Mouse (Mus musculus) CH12.LX (cell line): ENCODE measurements around the gene Exoc2. TPM values are rescaled to one million over a fixed set of nuclear protein-coding genes. Genes with fewer than 3 reads are reported as not detected.

Source experiments
- DNase-seq: peaks from one replicate; pipeline ENCODE4 v3.0.0-alpha.2; 2013; ENCODE audit errors: extremely low read depth
- H3K27ac ChIP-seq: 2 replicates; pipeline ENCODE4 v1.5.1; 2012; ENCODE audit warnings: low read depth, mild to moderate bottlenecking, control low read depth, moderate library complexity; ENCODE audit not compliant: insufficient read depth
- H3K27me3 ChIP-seq: replicated peaks from 2 replicates; pipeline ENCODE3; 2012; ENCODE audit warnings: inconsistent platforms
- H3K36me3 ChIP-seq, 2 experiments: replicated peaks in 1 of 2; 2 replicates each; pipeline versions ENCODE3 to v1.6.1; 2012; ENCODE audit warnings: inconsistent platforms in 1 of 2, low read length in 1 of 2, mild to moderate bottlenecking in 1 of 2, mixed read lengths in 1 of 2, moderate library complexity in 1 of 2; ENCODE audit not compliant: control insufficient read depth in 1 of 2, insufficient read depth in 1 of 2
- H3K4me1 ChIP-seq, 2 experiments: 2 replicates each; pipeline ENCODE4 v1.6.1; 2012; ENCODE audit warnings: inconsistent platforms in 1 of 2, moderate library complexity in 1 of 2; ENCODE audit not compliant: insufficient read depth in 2 of 2, control insufficient read depth in 1 of 2
- H3K4me2 ChIP-seq: 2 replicates; pipeline ENCODE4 v1.6.1; 2012; ENCODE audit warnings: low read depth, mild to moderate bottlenecking, control low read depth; ENCODE audit not compliant: poor library complexity, insufficient read depth, severe bottlenecking
- H3K4me3 ChIP-seq, 3 experiments: fragments of 150-350 bp in 1 of 3; sonication (generic) in 1 of 3; replicated peaks in 1 of 3; 2 replicates each; pipeline versions ENCODE3 to v1.5.1; 2011 to 2012; ENCODE audit warnings: low read depth in 2 of 3, low read length in 2 of 3, mild to moderate bottlenecking in 2 of 3, moderate library complexity in 2 of 3, control low read depth in 1 of 3, improper control_type of control experiment in 1 of 3, inconsistent platforms in 1 of 3, mixed read lengths in 1 of 3; ENCODE audit not compliant: poor library complexity in 1 of 3
- H3K79me2 ChIP-seq: replicated peaks from 2 replicates; pipeline ENCODE4 v1.6.1; 2012; ENCODE audit warnings: mild to moderate bottlenecking, moderate library complexity; ENCODE audit not compliant: control insufficient read depth, poor library complexity, insufficient read depth, severe bottlenecking; ENCODE audit errors: extremely low read depth
- H3K9ac ChIP-seq: 2 replicates; pipeline ENCODE4 v1.6.1; 2012; ENCODE audit warnings: low read depth, mild to moderate bottlenecking, control low read depth, moderate library complexity; ENCODE audit not compliant: insufficient read depth
- H3K9me3 ChIP-seq: replicated peaks from 2 replicates; pipeline ENCODE3; 2012; ENCODE audit warnings: low read length, inconsistent platforms, mixed read lengths
- CHD1 ChIP-seq: IDR thresholded peaks from 2 replicates; pipeline ENCODE4 v1.6.1; 2012; ENCODE audit warnings: low read depth, low read length, improper control_type of control experiment, inconsistent platforms
- EP300 ChIP-seq: IDR thresholded peaks from 2 replicates; pipeline ENCODE4 v1.6.1; 2011; ENCODE audit warnings: low read length, improper control_type of control experiment
- GABPA ChIP-seq: IDR thresholded peaks from 2 replicates; pipeline ENCODE4 v1.6.1; 2012; ENCODE audit warnings: low read depth, low read length, improper control_type of control experiment, inconsistent platforms; ENCODE audit not compliant: insufficient replicate concordance
- HCFC1 ChIP-seq: IDR thresholded peaks from 2 replicates; pipeline ENCODE4 v1.6.1; 2012; ENCODE audit warnings: low read depth, mild to moderate bottlenecking, inconsistent platforms, low read length, improper control_type of control experiment
- JUN ChIP-seq: IDR thresholded peaks from 2 replicates; pipeline ENCODE4 v1.6.1; 2011; ENCODE audit warnings: low read depth, mild to moderate bottlenecking, low read length, improper control_type of control experiment, moderate library complexity; ENCODE audit not compliant: insufficient read depth
- JUND ChIP-seq: conservative IDR thresholded peaks from 2 replicates; pipeline ENCODE4 v1.6.1; 2011; ENCODE audit warnings: low read depth, low read length, improper control_type of control experiment
- MAX ChIP-seq: IDR thresholded peaks from 2 replicates; pipeline ENCODE4 v1.6.1; 2011; ENCODE audit warnings: low read length, improper control_type of control experiment
- MEF2A ChIP-seq: IDR thresholded peaks from 2 replicates; pipeline ENCODE4 v1.6.1; 2014; ENCODE audit warnings: low read depth, mild to moderate bottlenecking, inconsistent platforms, low read length, improper control_type of control experiment, borderline replicate concordance
- MXI1 ChIP-seq: IDR thresholded peaks from 2 replicates; pipeline ENCODE4 v1.6.1; 2011; ENCODE audit warnings: mild to moderate bottlenecking, low read depth, low read length, improper control_type of control experiment
- MYC ChIP-seq: IDR thresholded peaks from 2 replicates; pipeline ENCODE4 v1.6.1; 2011; ENCODE audit warnings: low read depth, mild to moderate bottlenecking, improper control_type of control experiment, low read length
- NRF1 ChIP-seq: IDR thresholded peaks from 2 replicates; pipeline ENCODE4 v1.6.1; 2014; ENCODE audit warnings: low read depth, mild to moderate bottlenecking, inconsistent platforms, low read length, improper control_type of control experiment, moderate library complexity
- PAX5 ChIP-seq: IDR thresholded peaks from 2 replicates; pipeline ENCODE4 v1.6.1; 2012; ENCODE audit warnings: low read length, inconsistent platforms, mixed read lengths
- RAD21 ChIP-seq: IDR thresholded peaks from 2 replicates; pipeline ENCODE4 v1.6.1; 2011; ENCODE audit warnings: low read depth, mild to moderate bottlenecking, low read length, improper control_type of control experiment, moderate library complexity
- SMC3 ChIP-seq: IDR thresholded peaks from 2 replicates; pipeline ENCODE4 v1.6.1; 2011; ENCODE audit warnings: low read depth, low read length, improper control_type of control experiment
- TBP ChIP-seq: conservative IDR thresholded peaks from 2 replicates; pipeline ENCODE4 v1.6.1; 2011; ENCODE audit warnings: low read depth, low read length, improper control_type of control experiment
- USF1 ChIP-seq: IDR thresholded peaks from 2 replicates; pipeline ENCODE4 v1.6.1; 2014; ENCODE audit warnings: low read depth, mild to moderate bottlenecking, inconsistent platforms, low read length, improper control_type of control experiment
- USF2 ChIP-seq: conservative IDR thresholded peaks from 2 replicates; pipeline ENCODE4 v1.6.1; 2011; ENCODE audit warnings: low read depth, low read length, improper control_type of control experiment
- ZC3H11A ChIP-seq: IDR thresholded peaks from 2 replicates; pipeline ENCODE4 v1.6.1; 2012; ENCODE audit warnings: low read depth, mild to moderate bottlenecking, inconsistent platforms, low read length, improper control_type of control experiment
- ZKSCAN1 ChIP-seq: IDR thresholded peaks from 2 replicates; pipeline ENCODE4 v1.6.1; 2012; ENCODE audit warnings: low read depth, inconsistent platforms, low read length, improper control_type of control experiment, borderline replicate concordance
- dilution Hi-C: fragments of 300-500 bp; cut with MboI; formaldehyde crosslinking; loops from 2 replicates; pipeline ENCODE4 v1.14.3; 2020; ENCODE audit warnings: low sequenced_read_pairs; ENCODE audit not compliant: extremely low pct_unique_long_range_greater_than_20kb, extremely low pct_ligation_motif_present
- in situ Hi-C: fragments of 300-500 bp; cut with MboI; formaldehyde crosslinking; loops from 3 replicates; pipeline ENCODE4 v1.14.3; 2019; ENCODE audit warnings: low sequenced_read_pairs, low pct_ligation_motif_present, low pct_unique_long_range_greater_than_20kb, mixed read lengths
- polyA plus RNA-seq: library from polyadenylated mRNA; unstranded; fragments of >175 nt; gene quantifications from 2 replicates; pipeline ENCODE4 v1.2.1, GENCODE M21; 2012; ENCODE audit warnings: low read depth; ENCODE audit not compliant: insufficient read length
- total RNA-seq, 2 experiments: library from RNA; depleted of rRNA; stranded (reverse); fragments of 300-350 nt in 1 of 2; fragments of >200 nt in 1 of 2; gene quantifications; 2 replicates each; pipeline ENCODE4 v1.2.3; 2012 to 2014

Exoc2 gene
- total and polyA plus RNA-seq, 3 experiments = 21.1 to 33.0 (median 29.7) TPM

DNA sequence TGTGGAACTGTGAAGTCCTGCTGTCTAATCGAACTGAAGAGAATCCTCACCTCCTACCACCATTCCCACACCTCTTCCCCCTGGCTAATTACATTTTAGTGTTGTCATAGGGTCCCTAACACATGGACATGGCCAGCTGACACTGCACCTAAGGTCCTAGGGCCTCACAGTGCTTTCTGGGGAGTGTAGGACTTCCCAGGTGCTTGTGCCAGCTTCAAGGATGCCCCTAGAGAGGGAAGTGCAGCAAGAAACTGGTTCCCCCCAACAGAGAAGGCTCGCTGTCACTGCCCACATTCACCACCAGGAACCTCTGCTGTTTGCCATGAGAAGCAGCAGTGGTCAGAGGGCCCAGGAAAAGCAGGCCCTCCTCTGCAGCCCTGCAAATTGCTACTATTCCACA lies 123.2 kb downstream of the Exoc2 start:
- Histone ChIP-seq H3K79me2 (no peaks in the 10 kb centered on the region), H3K9ac (no peak overlapping the region), H3K36me3 (peaks cover 21 to 41% of the 10 kb centered on the region in 2 experiments), H3K9me3 (no peaks in the 10 kb centered on the region), H3K27me3 (no peaks in the 10 kb centered on the region), H3K4me1 (no peaks in the 10 kb centered on the region), H3K4me2 (no peak overlapping the region), H3K4me3 (no peak overlapping the region), H3K27ac (no peak overlapping the region)
- dilution Hi-C loops (no loop called here), in situ Hi-C loops (no loop called here)
- DNase-seq = no peak
- TF ChIP-seq HCFC1 (no peak), CHD1 (no peak), ZC3H11A (no peak), RAD21 (no peak), JUND (no peak), ZKSCAN1 (no peak), MYC (no peak), MXI1 (no peak), MEF2A (no peak), USF1 (no peak), PAX5 (no peak), EP300 (no peak), MAX (no peak)

DNA sequence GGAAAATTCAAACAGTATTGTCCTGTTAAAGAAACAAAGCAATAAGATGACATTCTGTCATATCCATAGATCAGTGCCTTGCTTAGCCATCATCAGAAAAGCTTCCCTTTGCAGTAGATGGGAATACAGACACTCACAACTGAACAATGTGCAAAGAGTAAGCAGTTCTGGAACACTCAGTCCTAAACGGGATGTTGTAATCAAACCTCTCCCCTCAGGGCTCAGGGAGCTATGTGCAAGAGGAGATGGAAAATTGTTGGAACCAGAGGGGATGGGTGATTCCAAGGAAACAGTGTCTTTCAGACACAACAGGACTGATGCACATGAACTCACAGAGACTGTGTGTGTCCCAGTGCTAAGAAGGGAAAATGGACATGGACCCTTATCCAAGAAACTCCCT lies 125.9 kb downstream of the Exoc2 start:
- no peak for DNase-seq
- TF ChIP-seq NRF1 (no peak), USF1 (no peak), HCFC1 (no peak), JUN (no peak), MYC (no peak), SMC3 (no peak), USF2 (no peak), CHD1 (no peak), TBP (no peak), GABPA (no peak)
- no peaks in the 10 kb centered on the region for H3K9me3 ChIP-seq
- H3K79me2 ChIP-seq = no peaks in the 10 kb centered on the region
- in situ Hi-C loops = no loop called here
- H3K27me3 ChIP-seq = no peaks in the 10 kb centered on the region
- dilution Hi-C loops = no loop called here
- H3K36me3 ChIP-seq = peaks cover 19 to 39% of the 10 kb centered on the region in 2 experiments
- peaks cover 0 to 8% of the 10 kb centered on the region in 2 experiments; a peak in 2 of 4 replicates for H3K4me1 ChIP-seq
- no peak overlapping the region for H3K4me3 ChIP-seq
- H3K9ac ChIP-seq = no peak overlapping the region
- no peak overlapping the region for H3K4me2 ChIP-seq
- H3K27ac ChIP-seq = no peak overlapping the region
